Mouse (Mus musculus) megakaryocyte, embryonic 14.5 days (primary cell): Measurements from ENCODE around the gene AI413582.

Source experiments
- FLI1 ChIP-seq: IDR thresholded peaks from 2 replicates; pipeline ENCODE4 v1.6.1; 2012; ENCODE audit warnings: low read length, inconsistent platforms, mixed read lengths
- GATA1 ChIP-seq: IDR thresholded peaks from 3 replicates; pipeline ENCODE4 v1.6.1; 2012; ENCODE audit warnings: mixed read lengths, low read length, inconsistent platforms, borderline replicate concordance

DNA sequence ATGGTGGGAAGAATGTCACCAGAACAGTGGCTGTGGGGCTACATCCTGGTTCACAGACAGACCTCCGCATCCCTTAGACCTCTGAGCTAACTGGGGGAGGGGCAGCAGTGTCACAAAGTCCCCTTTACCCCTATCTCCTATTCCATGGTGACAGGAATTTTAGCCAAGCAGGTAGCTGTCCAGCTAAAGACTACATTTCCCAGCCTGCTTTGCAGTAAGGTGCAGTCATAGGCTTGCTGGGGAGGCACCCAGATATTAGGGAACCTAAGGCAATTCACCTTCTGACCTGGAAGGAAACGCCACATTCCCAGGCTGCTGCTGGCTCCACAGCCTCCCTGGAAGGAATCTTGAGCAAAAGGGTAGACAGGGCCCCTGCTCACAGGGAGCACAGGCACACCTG, 24.3 kb downstream of the AI413582 start:
- TF ChIP-seq GATA1 (no peak), FLI1 (no peak)
